Mouse (Mus musculus): Measurements from ENCODE around the gene Calb2.

- TF ChIP-seq POLR2A (IDR thresholded peaks at IDR 0.05; ENCODE audit: borderline replicate concordance, extremely low read depth, insufficient read depth, insufficient read length, poor library complexity, severe bottlenecking) (no peak), CTCF (IDR thresholded peaks at IDR 0.05; ENCODE audit: borderline replicate concordance, extremely low read depth, insufficient read depth, insufficient read length) (no peak)
These were observed 28.7 kb upstream of the Calb2 start for GRCm38 (mm10) chr8:110196678-110197077.

All from brain, embryonic 14.5 days (tissue).